Mouse (Mus musculus) spleen, postnatal 14 days (tissue): ENCODE measurements around the gene Bbx.

ENCODE experiments used
- DNase-seq, 2 experiments: peaks; one replicate each; pipeline ENCODE4 v3.0.0; 2021 to 2022; ENCODE audit warnings: low spot score in 2 of 2

The Bbx gene

DNA sequence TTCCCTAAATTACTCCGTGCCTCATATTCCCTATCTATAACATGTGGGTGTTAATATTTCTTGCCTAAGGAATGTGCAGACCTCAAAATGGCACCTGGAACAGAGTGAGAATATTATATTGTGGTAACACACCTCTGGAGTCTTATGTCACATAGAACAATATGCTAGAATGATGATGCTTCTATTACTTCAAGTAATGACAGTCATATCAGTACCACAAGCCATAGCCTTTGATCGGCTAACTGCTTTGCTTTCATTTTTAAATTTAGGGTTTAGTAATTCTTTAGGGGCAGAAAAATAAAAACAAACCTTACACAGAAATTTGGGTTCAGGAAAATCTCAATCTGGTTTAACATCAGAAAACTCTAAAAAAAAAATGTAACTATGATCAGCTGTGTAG is 201.6 kb downstream of the Bbx start:
- no peak for DNase-seq

DNA sequence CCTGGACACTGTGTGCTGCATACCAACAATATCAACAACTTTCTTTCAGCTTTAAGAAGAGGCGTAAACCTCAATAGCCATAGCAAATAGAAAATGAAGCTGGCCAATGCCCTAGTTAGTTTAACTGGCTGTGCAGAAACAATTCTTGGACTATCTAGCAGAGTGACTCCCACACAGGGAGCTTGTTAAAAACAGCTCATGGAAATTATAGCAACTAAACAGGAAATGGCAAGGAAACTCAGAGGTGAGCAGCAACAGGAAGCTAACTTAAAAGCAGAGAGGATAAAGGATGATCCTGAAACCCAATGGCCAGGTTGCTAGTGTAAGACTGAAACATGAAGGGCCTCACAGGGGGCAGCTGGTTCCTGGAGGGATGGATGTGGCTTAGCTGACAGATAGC is 203.4 kb downstream of the Bbx start:
- DNase-seq: no peak

GRCm38 (mm10) chr16:50226274-50226673 is 205.9 kb downstream of the Bbx start:
- no peak for DNase-seq

GRCm38 (mm10) chr16:50224946-50225345 is 207.2 kb downstream of the Bbx start:
- no peak for DNase-seq

GRCm38 (mm10) chr16:50220734-50221501 is 211.3 kb downstream of the Bbx start:
- no peak for DNase-seq

GRCm38 (mm10) chr16:50217084-50217483 is 215.1 kb downstream of the Bbx start:
- DNase-seq: no peak

- no peak for DNase-seq
Observed at GRCm38 (mm10) chr16:50211727-50212126, 220.5 kb downstream of the Bbx start.

DNA sequence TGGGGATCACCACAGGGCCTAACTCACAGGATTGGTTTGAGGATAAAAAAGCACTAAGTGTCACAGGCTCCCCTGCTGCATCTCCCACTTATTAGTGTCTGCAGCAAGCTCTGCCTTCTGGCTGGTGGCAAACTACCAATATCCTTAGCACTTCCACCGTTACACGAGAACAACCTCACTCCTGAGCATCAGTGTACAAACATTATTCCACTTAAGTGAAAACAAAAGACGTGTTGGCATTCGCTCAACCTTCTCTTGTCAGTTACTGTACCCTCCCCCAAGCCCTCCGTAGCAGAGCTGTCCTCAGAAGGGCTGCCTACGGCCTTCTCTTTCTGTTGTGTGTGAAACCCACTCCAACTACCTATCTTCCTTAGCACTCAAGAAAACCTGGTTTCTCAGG is 221.0 kb downstream of the Bbx start:
- DNase-seq: no peak

GRCm38 (mm10) chr16:50210742-50211141 is 221.4 kb downstream of the Bbx start:
- DNase-seq: no peak

GRCm38 (mm10) chr16:50204944-50205343 is 227.2 kb downstream of the Bbx start:
- no peak for DNase-seq

GRCm38 (mm10) chr16:50201546-50202151 is 230.5 kb downstream of the Bbx start:
- DNase-seq: peak in 1 of 2 experiments; percentile 40

- DNase-seq: no peak
Observed at GRCm38 (mm10) chr16:50200214-50200613, 232.0 kb downstream of the Bbx start.

GRCm38 (mm10) chr16:50196118-50196517 is 236.1 kb downstream of the Bbx start:
- no peak for DNase-seq

- no peak for DNase-seq
Observed at GRCm38 (mm10) chr16:50192626-50193025, 239.6 kb downstream of the Bbx start.

DNA sequence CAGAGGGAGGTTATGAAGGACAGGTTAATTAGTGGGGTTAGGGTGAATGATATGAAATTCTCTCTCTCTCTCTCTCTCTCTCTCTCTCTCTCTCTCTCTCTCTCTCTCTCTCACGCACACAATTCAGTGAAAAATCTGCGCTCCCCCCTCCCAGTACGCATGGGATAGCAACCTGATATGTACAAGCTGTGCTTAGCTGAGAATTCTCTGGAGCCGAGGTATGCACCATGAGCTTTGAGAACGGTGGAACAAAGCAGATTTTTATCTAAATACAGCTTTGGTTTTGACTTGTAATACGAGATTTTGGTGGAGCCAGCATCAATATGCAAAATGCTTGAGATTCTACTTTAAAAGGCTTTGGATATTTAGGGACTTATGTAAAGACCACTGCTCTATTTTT is 243.1 kb downstream of the Bbx start:
- DNase-seq: no peak

DNA sequence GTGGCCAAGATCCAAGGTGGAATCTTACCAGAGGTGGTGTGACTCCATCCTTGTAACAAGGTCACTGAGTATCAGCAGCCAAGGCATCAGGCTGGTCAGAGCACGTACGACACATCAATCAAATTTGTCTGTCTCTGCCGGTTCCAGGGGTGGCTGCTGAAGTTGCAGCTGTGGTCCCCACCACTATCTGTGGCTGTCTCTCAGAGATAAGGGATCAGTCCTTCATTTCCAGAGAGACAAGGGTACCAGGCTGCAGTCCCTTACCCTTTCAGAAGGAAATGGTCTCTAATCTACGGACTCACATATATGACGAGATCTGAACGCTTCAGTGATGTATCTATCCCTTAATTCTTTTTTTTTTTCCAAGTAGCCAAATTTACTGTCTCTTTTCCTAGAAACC is 245.6 kb downstream of the Bbx start:
- no peak for DNase-seq

DNA sequence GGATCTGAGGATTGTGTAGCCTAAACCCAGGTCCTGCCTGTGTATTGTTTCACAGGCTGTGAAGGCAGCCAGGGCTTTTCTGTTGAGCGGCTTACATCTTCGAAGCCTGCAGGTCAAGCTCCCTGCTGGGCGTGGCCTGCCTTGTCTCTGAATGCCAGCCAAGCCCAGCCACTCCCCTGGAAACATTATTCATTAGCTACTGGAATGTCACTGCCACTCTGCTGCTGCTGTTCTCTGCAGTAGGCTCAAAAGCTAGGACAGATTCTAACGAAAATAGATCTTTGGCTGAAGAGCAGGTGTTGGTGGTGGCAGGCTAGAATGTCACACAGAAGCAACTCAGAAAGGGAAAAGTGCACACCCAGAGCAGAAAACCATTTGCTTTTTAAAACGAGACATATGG is 247.1 kb downstream of the Bbx start:
- DNase-seq: no peak

DNA sequence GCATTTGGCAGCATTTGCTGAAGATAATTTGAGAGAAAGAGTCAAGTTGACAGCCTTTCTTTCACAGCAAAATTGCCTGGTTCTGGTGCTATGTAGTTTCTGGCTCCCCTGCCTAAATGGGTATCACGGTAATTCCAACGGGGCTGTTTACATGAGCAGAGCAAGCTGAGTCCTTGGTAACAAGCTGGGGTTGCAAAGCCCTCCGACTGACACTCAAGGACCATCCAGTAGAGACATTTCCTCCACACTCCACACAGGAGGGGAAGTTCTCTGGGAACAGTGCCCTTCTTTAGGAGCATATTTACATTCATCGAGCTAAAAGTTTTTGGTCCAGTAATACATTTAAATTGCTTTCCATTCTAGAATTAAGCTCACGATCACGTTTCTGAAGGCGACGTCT is 249.2 kb downstream of the Bbx start:
- no peak for DNase-seq

- DNase-seq: no peak
Observed at GRCm38 (mm10) chr16:50182561-50182960, 249.6 kb downstream of the Bbx start.

GRCm38 (mm10) chr16:50172760-50173159 is 259.4 kb downstream of the Bbx start:
- DNase-seq: no peak

GRCm38 (mm10) chr16:50170812-50171211 is 261.4 kb downstream of the Bbx start:
- no peak for DNase-seq

GRCm38 (mm10) chr16:50167983-50168299 is 264.2 kb downstream of the Bbx start:
- DNase-seq: no peak

DNA sequence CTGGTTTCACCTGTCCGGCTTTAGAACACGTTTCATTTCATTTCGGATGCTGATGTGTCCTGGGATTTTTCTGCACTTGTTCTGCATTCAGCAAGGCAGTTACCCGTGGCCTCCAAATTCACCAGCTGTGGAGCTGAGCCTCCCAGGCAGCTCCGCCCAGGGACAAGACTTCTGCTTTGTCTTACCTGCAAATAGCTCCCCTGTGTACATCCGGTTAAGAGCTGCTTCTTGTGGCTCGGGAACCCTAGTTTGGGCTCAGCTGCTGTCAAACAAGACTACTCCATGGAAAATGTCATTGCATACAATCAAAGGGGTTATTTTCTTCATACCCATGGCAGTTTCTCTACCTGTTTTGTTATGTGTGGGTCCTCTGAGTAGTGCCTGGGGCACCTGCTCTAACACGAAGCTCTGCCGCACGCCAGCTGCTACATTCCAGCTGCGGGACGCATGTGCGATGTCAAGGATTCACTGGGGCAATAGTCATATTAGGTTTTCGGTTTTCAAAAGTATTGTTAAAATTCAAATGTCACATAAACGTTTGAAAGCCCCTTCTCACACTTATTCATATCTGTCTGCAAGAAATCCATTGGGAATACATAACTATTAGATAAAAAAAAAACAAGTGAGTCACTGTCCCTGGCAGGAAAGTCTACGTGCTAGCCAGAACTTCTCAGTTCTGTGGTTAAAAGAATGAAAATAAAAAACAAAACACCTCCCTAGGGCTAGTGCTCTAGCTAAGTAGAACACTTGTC is 264.8 kb downstream of the Bbx start:
- DNase-seq: no peak
